Comparison of ENCODE assay signal across 9 mouse cellular contexts in genomic region chr9:44875476-44875875, GRCm38 (mm10). TPM values are rescaled to one million over a fixed set of nuclear protein-coding genes. Genes with fewer than 3 reads are reported as not detected.
DNase-seq lines count a peak whose midpoint lies in the region.
"Had no signal": no experiment of that assay in that cellular context is flagged by ENCODE, and none has a peak within 500 bp of the region (broad histone marks: within the 10 kb centered on the region; RNA-seq: fewer than 3 reads in every experiment).

No protein-coding gene starts in this region.

- DNase-seq in heart, adult 11 months: peak; percentile 94
- DNase-seq in heart, postnatal 25 days (ENCODE audit: low spot score): no peak
- peak; percentile 71 for DNase-seq in right cerebral cortex, adult 18-20 months
- no peak for DNase-seq in right cerebral cortex, postnatal 14 days
- DNase-seq in heart, postnatal 14 days: peak; percentile 28 to 46
- peak; percentile 40 to 52 for DNase-seq in right cerebral cortex, postnatal 10 days (ENCODE audit: low spot score in 2 of 2)
- DNase-seq in thymus, adult 18-20 months: no peak
- DNase-seq in urinary bladder, postnatal 4 days (ENCODE audit: low spot score in 2 of 2): no peak
- DNase-seq: liver, embryonic 13.5 days had no signal

- intact Hi-C loops in heart, postnatal 25 days (cut with DNase I): no loop called here
- intact Hi-C loops in heart, postnatal 14 days (cut with DNase I): no loop called here

RNA-seq across cellular contexts. Expression of gene Kmt2a, which starts 5.6 kb away (rescaled TPM):
- 10 to 100 TPM; 23.2 to 28.1 TPM for total RNA-seq in heart, postnatal 25 days (2021)
- total RNA-seq in heart, postnatal 14 days (2021): 10 to 100 TPM; 29.2 to 31.5 TPM

RNA-seq across cellular contexts. Expression of gene Atp5l, which starts 45.1 kb away (rescaled TPM):
- total RNA-seq in heart, postnatal 25 days (2021): 1,000 to 10,000 TPM; 1,628 to 1,660 TPM
- 1,000 to 10,000 TPM; 1,504 to 1,510 TPM for total RNA-seq in heart, postnatal 14 days (2021)

Comparison
In these comparisons a context has a peak if more than half of its experiments do, and no peak if none do; other contexts are left out.
1. DNase-seq: peak in heart, adult 11 months (single experiment), right cerebral cortex, adult 18-20 months (single experiment), heart, postnatal 14 days (2 of 2) and right cerebral cortex, postnatal 10 days (2 of 2); none in heart, postnatal 25 days (single experiment), right cerebral cortex, postnatal 14 days (single experiment), thymus, adult 18-20 months (0 of 2) and urinary bladder, postnatal 4 days (0 of 2).